Mouse (Mus musculus) liver, embryonic 12.5 days (tissue): ENCODE results near the gene Trak1. TPM values are rescaled to one million over a fixed set of nuclear protein-coding genes. Genes with fewer than 3 reads are reported as not detected.
A peak's percentile ranks its signal among the peaks of the same experiment; 100 is the strongest.
"Not testable (repeated sequence)": the region's sequence is repeated elsewhere in the genome, so short reads cannot be mapped to it uniquely, and the experiment has no call there.

Experiments
- ATAC-seq: fragments of 200-750 bp; cut with Nextera tagmentation; 2 replicates; pipeline ENCODE4 v1.8.0; 2017; ENCODE audit warnings: moderate number of reproducible peaks, mild to moderate bottlenecking, moderate library complexity
- H3K27ac ChIP-seq: fragments of 300-500 bp; sonication (generic); 2 replicates; pipeline ENCODE4 v1.5.1; 2016; ENCODE audit warnings: mild to moderate bottlenecking
- H3K27me3 ChIP-seq: fragments of 300-500 bp; sonication (generic); replicated peaks from 2 replicates; pipeline ENCODE4 v1.6.1; 2016; ENCODE audit warnings: mild to moderate bottlenecking, moderate library complexity
- H3K36me3 ChIP-seq: fragments of 300-500 bp; sonication (generic); 2 replicates; pipeline ENCODE4 v1.6.1; 2016; ENCODE audit warnings: mild to moderate bottlenecking, moderate library complexity
- H3K4me1 ChIP-seq: fragments of 300-500 bp; sonication (generic); 2 replicates; pipeline ENCODE4 v1.6.1; 2016
- H3K4me2 ChIP-seq: fragments of 300-500 bp; sonication (generic); 2 replicates; pipeline ENCODE4 v1.6.1; 2016; ENCODE audit warnings: mild to moderate bottlenecking, moderate library complexity
- H3K4me3 ChIP-seq: fragments of 300-500 bp; sonication (generic); 2 replicates; pipeline ENCODE4 v1.5.1; 2016; ENCODE audit warnings: mild to moderate bottlenecking, moderate library complexity
- H3K9ac ChIP-seq: fragments of 300-500 bp; sonication (generic); 2 replicates; pipeline ENCODE4 v1.6.1; 2016; ENCODE audit warnings: mild to moderate bottlenecking, moderate library complexity
- H3K9me3 ChIP-seq: fragments of 300-500 bp; sonication (generic); replicated peaks from 2 replicates; pipeline ENCODE4 v1.6.1; 2016; ENCODE audit warnings: mild to moderate bottlenecking, moderate library complexity
- WGBS: fragments of 180-500 bp; shearing (Covaris S2); methylation state at CpG from one replicate; pipeline ENCODE4 v1.1.7; 2016; ENCODE audit not compliant: insufficient replicate concordance; 5-methylcytosine and 5-hydroxymethylcytosine counted together
- polyA plus RNA-seq: library from polyadenylated mRNA; unstranded; fragments of >200 nt; fragmentation: Nextera tagmentation; extraction: Ambion mirVana; gene quantifications from 2 replicates; pipeline ENCODE4 v1.2.1, GENCODE M21; 2016

Gene Trak1
- polyA plus RNA-seq, 1 experiment from 2014 or later, result 11.0 TPM

- H3K27me3 ChIP-seq, result no peaks in the 10 kb centered on the region
- H3K4me1 ChIP-seq, result peaks cover 31% of the 10 kb centered on the region
- 82% methylated on average over 15 of the region's 15 CpGs for WGBS
- H3K27ac ChIP-seq, result 0 out of 2 replicates have a peak overlapping the region, but pooled peaks have one; percentile 12
- H3K9ac ChIP-seq, result no peak overlapping the region
- ATAC-seq, result no peak
- no peak overlapping the region for H3K4me2 ChIP-seq
- no peak overlapping the region for H3K4me3 ChIP-seq
- no peaks in the 10 kb centered on the region for H3K36me3 ChIP-seq
- no peaks in the 10 kb centered on the region for H3K9me3 ChIP-seq
Observed at GRCm38 (mm10) chr9:121433745-121434528, 136.6 kb downstream of the Trak1 start.

DNA sequence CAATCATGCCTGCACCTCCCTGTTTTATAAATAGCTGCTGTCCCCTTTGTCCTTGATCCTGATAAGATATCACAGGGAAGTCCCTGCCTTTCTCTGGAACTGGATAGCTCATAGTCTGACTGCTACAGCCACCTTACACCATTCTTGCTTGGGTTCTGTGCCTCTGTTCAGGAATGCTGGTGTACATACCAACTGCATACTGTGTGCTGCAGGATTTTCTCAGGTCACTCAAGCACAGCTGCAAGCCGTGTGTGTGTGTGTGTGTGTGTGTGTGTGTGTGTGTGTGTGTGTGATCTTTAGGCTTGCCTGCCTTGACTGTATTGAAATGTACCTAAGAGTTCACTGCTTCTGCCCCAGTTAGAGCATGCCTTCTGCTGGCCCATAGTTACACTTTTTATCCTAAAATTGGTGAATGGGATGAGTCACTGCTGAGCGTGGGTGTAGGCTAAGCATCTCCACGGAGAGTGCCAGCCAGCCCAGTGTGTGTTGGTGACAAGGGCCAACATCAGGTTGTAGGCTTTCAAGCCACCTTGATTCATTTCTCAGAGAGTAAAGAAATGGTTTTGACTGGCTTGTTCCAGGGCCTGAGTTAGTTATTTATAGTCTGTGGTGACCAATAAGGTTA is 138.1 kb downstream of the Trak1 start:
- Histone ChIP-seq H3K4me2 (no peak overlapping the region), H3K9me3 (no peaks in the 10 kb centered on the region), H3K27me3 (no peaks in the 10 kb centered on the region), H3K36me3 (no peaks in the 10 kb centered on the region), H3K4me1 (peaks cover 28% of the 10 kb centered on the region), H3K27ac (no peak overlapping the region), H3K4me3 (no peak overlapping the region), H3K9ac (0 out of 2 replicates have a peak overlapping the region, but pooled peaks have one; percentile 7)
- no peak for ATAC-seq
- WGBS, result 65% methylated on average over 3 of the region's 3 CpGs

DNA sequence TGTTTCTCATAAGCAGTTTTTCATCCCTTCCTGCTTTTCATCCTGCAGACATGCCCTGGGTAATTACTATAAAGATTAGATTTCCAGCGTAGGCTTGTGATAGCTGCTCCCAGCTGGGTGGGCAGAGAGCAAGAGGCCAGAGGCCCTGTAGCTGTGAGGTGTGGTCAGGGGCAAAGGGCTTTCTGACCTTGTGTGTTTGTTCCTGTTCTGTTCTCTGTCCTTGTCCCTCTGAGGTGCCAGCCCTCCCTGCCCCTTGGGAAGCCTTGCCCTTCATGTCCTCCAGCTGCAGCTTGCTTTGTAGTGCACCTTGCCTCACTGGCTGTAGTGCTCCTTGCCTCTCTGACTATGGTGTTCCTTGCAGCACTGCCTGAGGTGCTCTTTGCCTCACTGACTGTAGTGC is 139.2 kb downstream of the Trak1 start:
- WGBS, result 40% methylated on average over 1 of the region's 1 CpGs
- Histone ChIP-seq H3K27me3 (no peaks in the 10 kb centered on the region), H3K9ac (no peak overlapping the region), H3K27ac (0 out of 2 replicates have a peak overlapping the region, but pooled peaks have one; percentile 21), H3K9me3 (no peaks in the 10 kb centered on the region), H3K4me2 (no peak overlapping the region), H3K4me1 (peaks cover 28% of the 10 kb centered on the region), H3K4me3 (no peak overlapping the region), H3K36me3 (no peaks in the 10 kb centered on the region)
- 0 out of 2 replicates have a peak, but pooled peaks have one; percentile 19 for ATAC-seq

DNA sequence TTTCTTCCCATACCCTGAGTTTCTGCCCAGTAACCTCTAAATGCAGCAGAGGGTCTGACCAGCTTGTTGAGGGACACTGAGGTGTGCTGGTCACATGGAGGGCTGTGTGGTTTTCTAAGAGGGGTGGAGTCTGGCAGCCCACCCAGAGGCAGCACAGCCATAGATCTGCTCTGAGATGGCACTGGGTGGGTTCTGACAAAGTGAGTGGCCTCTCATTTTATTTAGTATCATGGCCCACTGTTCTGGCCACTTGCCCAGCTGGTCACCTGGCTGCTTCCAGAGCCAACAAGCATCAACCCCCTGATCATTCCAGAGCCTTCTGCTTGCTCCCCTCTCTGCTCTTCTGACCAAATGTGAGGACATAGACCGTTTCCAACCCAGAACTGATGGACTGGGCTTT is 144.8 kb downstream of the Trak1 start:
- H3K9ac ChIP-seq, result no peak overlapping the region
- peaks cover 20% of the 10 kb centered on the region for H3K4me1 ChIP-seq
- 83% methylated on average over 1 of the region's 1 CpGs for WGBS
- H3K36me3 ChIP-seq, result peaks cover 40% of the 10 kb centered on the region
- no peaks in the 10 kb centered on the region for H3K9me3 ChIP-seq
- no peak overlapping the region for H3K27ac ChIP-seq
- H3K4me3 ChIP-seq, result no peak overlapping the region
- H3K4me2 ChIP-seq, result no peak overlapping the region
- no peak for ATAC-seq
- H3K27me3 ChIP-seq, result no peaks in the 10 kb centered on the region

GRCm38 (mm10) chr9:121443696-121444366 is 146.5 kb downstream of the Trak1 start:
- Histone ChIP-seq H3K27ac (no peak overlapping the region), H3K36me3 (peaks cover 57% of the 10 kb centered on the region), H3K9ac (no peak overlapping the region), H3K27me3 (no peaks in the 10 kb centered on the region), H3K4me1 (peaks cover 20% of the 10 kb centered on the region), H3K4me2 (no peak overlapping the region), H3K9me3 (no peaks in the 10 kb centered on the region), H3K4me3 (no peak overlapping the region)
- WGBS, result 77% methylated on average over 31 of the region's 31 CpGs
- peak; percentile 41; the same call in 1 of the 2 replicates for ATAC-seq

GRCm38 (mm10) chr9:121444367-121444707 is 147.0 kb downstream of the Trak1 start:
- no peak overlapping the region for H3K4me3 ChIP-seq
- H3K4me1 ChIP-seq, result peaks cover 20% of the 10 kb centered on the region
- no peaks in the 10 kb centered on the region for H3K9me3 ChIP-seq
- no peaks in the 10 kb centered on the region for H3K27me3 ChIP-seq
- no peak overlapping the region for H3K4me2 ChIP-seq
- 61% methylated on average over 3 of the region's 3 CpGs for WGBS
- H3K36me3 ChIP-seq, result peaks cover 62% of the 10 kb centered on the region
- ATAC-seq, result no peak
- H3K27ac ChIP-seq, result no peak overlapping the region
- no peak overlapping the region for H3K9ac ChIP-seq

GRCm38 (mm10) chr9:121445364-121445763 is 148.1 kb downstream of the Trak1 start:
- Histone ChIP-seq H3K36me3 (peaks cover 68% of the 10 kb centered on the region), H3K4me1 (peaks cover 21% of the 10 kb centered on the region), H3K9me3 (no peaks in the 10 kb centered on the region), H3K4me2 (no peak overlapping the region), H3K9ac (no peak overlapping the region), H3K4me3 (no peak overlapping the region), H3K27me3 (no peaks in the 10 kb centered on the region), H3K27ac (peak overlapping the region; percentile 12; the same call in 1 of the 2 replicates)
- peak; percentile 71 for ATAC-seq
- 69% methylated on average over 2 of the region's 2 CpGs for WGBS

GRCm38 (mm10) chr9:121446431-121446831 is 149.1 kb downstream of the Trak1 start:
- no peak overlapping the region for H3K9ac ChIP-seq
- no peak for ATAC-seq
- peaks cover 68% of the 10 kb centered on the region for H3K36me3 ChIP-seq
- H3K4me2 ChIP-seq, result no peak overlapping the region
- 86% methylated on average over 13 of the region's 13 CpGs for WGBS
- H3K27ac ChIP-seq, result no peak overlapping the region
- no peaks in the 10 kb centered on the region for H3K9me3 ChIP-seq
- H3K27me3 ChIP-seq, result no peaks in the 10 kb centered on the region
- H3K4me3 ChIP-seq, result no peak overlapping the region
- H3K4me1 ChIP-seq, result peaks cover 32% of the 10 kb centered on the region

- Histone ChIP-seq H3K36me3 (peaks cover 62% of the 10 kb centered on the region), H3K4me3 (peak overlapping the region; percentile 38), H3K4me1 (peaks cover 60% of the 10 kb centered on the region), H3K4me2 (peak overlapping the region; percentile 61), H3K27ac (peak overlapping the region; percentile 90)
- H3K9ac ChIP-seq, H3K9me3 ChIP-seq, H3K27me3 ChIP-seq: not testable (repeated sequence)
- ATAC-seq, result peak; percentile 90
- WGBS, result 17% methylated on average over 9 of the region's 9 CpGs
Observed at GRCm38 (mm10) chr9:121452342-121452942, 155.1 kb downstream of the Trak1 start.

DNA sequence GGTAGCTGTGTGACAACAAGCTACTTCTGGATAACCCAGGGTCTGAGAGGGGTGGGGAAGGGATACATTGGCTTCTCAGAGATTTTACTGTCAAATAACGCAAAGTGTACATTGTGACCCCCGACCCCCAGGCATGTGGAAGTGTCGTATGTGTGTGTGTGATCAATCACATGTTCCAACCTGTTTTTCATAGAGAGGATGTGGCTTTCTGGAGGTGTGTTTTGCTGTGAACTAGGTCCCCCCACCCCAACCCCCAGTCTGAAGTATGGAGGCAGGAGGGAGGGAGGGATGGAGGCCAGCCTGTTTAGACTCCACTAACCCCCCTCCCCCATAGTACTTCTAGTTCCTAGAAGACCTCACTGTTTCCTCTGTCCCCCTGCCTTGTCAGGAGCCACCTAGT is 157.6 kb downstream of the Trak1 start:
- H3K4me3 ChIP-seq, result no peak overlapping the region
- peaks cover 48% of the 10 kb centered on the region for H3K36me3 ChIP-seq
- no peak for ATAC-seq
- H3K9me3 ChIP-seq, result no peaks in the 10 kb centered on the region
- no peak overlapping the region for H3K9ac ChIP-seq
- 83% methylated on average over 3 of the region's 3 CpGs for WGBS
- no peak overlapping the region for H3K4me2 ChIP-seq
- no peak overlapping the region for H3K27ac ChIP-seq
- H3K27me3 ChIP-seq, result no peaks in the 10 kb centered on the region
- peaks cover 60% of the 10 kb centered on the region for H3K4me1 ChIP-seq

- Histone ChIP-seq H3K4me3 (no peak overlapping the region), H3K4me1 (peaks cover 43% of the 10 kb centered on the region), H3K27me3 (no peaks in the 10 kb centered on the region), H3K27ac (no peak overlapping the region), H3K9ac (no peak overlapping the region; the same call in 1 of the 2 replicates), H3K9me3 (no peaks in the 10 kb centered on the region), H3K36me3 (peaks cover 62% of the 10 kb centered on the region), H3K4me2 (no peak overlapping the region)
- no peak for ATAC-seq
- 74% methylated on average over 13 of the region's 13 CpGs for WGBS
Observed at GRCm38 (mm10) chr9:121456739-121457515, 159.6 kb downstream of the Trak1 start.
